Mouse (Mus musculus) heart, adult 2 months (tissue): ENCODE measurements at regions not wholly inside any gene's neighbourhood (a gene's known extent, or its start where the extent isn't known, plus 50 kb on each side); places are given as distances from the start of the nearest gene placed in this dataset.

ENCODE experiments used
- CTCF ChIP-seq: fragments of 200-600 bp; IDR thresholded peaks from 2 replicates; pipeline ENCODE4 v1.8.1; 2022; ENCODE audit warnings: antibody characterized with exemption, mild to moderate bottlenecking, moderate library complexity
- EP300 ChIP-seq: fragments of 200-500 bp; IDR thresholded peaks from 2 replicates; pipeline ENCODE4 v1.6.1; 2011; ENCODE audit warnings: low read depth, low read length, control low read depth; ENCODE audit not compliant: insufficient read depth

DNA sequence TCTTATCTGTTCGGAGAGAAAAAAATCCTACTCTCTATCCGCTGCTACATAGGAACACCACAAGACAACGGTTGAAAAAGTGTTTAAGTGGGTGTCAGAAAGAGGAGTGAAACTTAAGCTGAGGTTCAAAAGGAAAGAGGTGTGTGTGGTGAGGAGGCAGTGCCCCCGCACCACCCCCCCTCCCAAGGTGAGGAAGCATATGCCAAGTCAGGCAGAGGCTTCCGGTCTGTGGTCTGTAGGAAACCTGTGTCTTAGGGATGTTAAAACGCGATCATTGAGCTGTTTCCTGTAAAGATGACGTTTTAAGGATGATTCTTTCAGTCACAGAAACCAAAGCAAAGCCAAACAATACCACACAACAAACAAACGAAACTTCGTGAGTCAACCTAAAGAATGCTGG is 664.2 kb upstream of the Got2 start:
- TF ChIP-seq CTCF (no peak), EP300 (no peak)
